Mouse (Mus musculus): ENCODE data around the gene Akr1a1. TPM values are rescaled to one million over a fixed set of nuclear protein-coding genes. Genes with fewer than 3 reads are reported as not detected.

The Akr1a1 gene
- polyA plus RNA-seq, 1 experiment, result 597 TPM

DNA sequence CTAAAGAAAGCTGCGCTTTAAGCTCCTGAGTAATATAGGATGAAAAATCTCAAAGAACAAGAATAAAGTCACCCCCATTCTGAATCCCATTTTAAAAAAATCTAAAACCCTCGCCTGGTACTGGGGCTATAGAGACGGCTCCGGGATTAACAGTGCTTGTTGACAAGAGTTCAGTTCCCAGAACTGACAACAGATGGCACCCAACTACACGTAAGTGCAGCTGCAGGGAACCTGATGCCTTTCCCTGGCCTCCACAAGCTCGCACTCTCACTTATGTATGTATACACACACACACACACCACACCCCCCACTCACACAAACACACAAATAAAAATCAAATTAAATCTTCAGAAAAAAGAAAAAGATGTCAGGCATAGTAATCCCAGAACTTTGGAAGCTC, 7.2 kb downstream of the Akr1a1 start:
- Histone ChIP-seq H3K4me1 (ENCODE audit: control insufficient read depth, insufficient read depth, low read length) (peaks cover 12% of the 10 kb centered on the region), H3K27ac (ENCODE audit: insufficient read depth, low read length) (no peak overlapping the region), H3K4me3 (ENCODE audit: insufficient read depth, low read length) (no peak overlapping the region)
- TF ChIP-seq POLR2A (IDR thresholded peaks at IDR 0.05; ENCODE audit: low read depth, low read length) (no peak), CTCF (IDR thresholded peaks at IDR 0.05; ENCODE audit: borderline replicate concordance, insufficient read depth, low read length) (peak; percentile 53; the same call in 1 of the 2 replicates)

GRCm38 (mm10) chr4:116642071-116642470, 9.4 kb downstream of the Akr1a1 start:
- no peak overlapping the region for H3K4me3 ChIP-seq (ENCODE audit: insufficient read depth, low read length)
- H3K4me1 ChIP-seq (ENCODE audit: control insufficient read depth, insufficient read depth, low read length), result peaks cover 4% of the 10 kb centered on the region
- no peak overlapping the region for H3K27ac ChIP-seq (ENCODE audit: insufficient read depth, low read length)
- no peak for TF ChIP-seq CTCF (IDR thresholded peaks at IDR 0.05; ENCODE audit: borderline replicate concordance, insufficient read depth, low read length)
- no peak for TF ChIP-seq POLR2A (IDR thresholded peaks at IDR 0.05; ENCODE audit: low read depth, low read length)

GRCm38 (mm10) chr4:116638821-116639220, 12.7 kb downstream of the Akr1a1 start:
- TF ChIP-seq CTCF (IDR thresholded peaks at IDR 0.05; ENCODE audit: borderline replicate concordance, insufficient read depth, low read length) (no peak), POLR2A (IDR thresholded peaks at IDR 0.05; ENCODE audit: low read depth, low read length) (no peak)
- no peaks in the 10 kb centered on the region for H3K4me1 ChIP-seq (ENCODE audit: control insufficient read depth, insufficient read depth, low read length)
- no peak overlapping the region for H3K4me3 ChIP-seq (ENCODE audit: insufficient read depth, low read length)
- no peak overlapping the region for H3K27ac ChIP-seq (ENCODE audit: insufficient read depth, low read length)

DNA sequence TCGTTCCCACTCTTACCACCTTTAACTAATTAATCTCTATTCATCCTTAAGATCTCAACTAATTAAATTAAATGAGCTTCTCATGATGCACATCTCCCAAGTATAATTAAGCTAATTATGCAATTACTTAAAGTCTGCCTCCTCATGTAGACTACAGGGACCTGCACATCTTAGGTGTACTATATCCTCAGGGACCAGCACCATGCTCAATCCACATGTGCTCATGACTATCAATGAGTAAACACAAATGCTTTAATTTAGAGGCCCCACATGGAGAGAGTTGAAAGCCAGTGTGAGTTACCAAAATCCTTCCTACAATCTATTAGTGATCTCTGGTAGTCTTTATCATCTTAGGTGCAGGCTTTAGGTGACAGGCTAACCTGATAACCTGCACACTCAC, 16.3 kb downstream of the Akr1a1 start:
- Histone ChIP-seq H3K27ac (ENCODE audit: insufficient read depth, low read length) (no peak overlapping the region), H3K4me3 (ENCODE audit: insufficient read depth, low read length) (no peak overlapping the region), H3K4me1 (ENCODE audit: control insufficient read depth, insufficient read depth, low read length) (no peaks in the 10 kb centered on the region)
- TF ChIP-seq POLR2A (IDR thresholded peaks at IDR 0.05; ENCODE audit: low read depth, low read length), result no peak
- TF ChIP-seq CTCF (IDR thresholded peaks at IDR 0.05; ENCODE audit: borderline replicate concordance, insufficient read depth, low read length), result no peak

- H3K4me3 ChIP-seq (ENCODE audit: insufficient read depth, low read length), result peak within 1 kb of the TSS; percentile 85
- TF ChIP-seq CTCF (IDR thresholded peaks at IDR 0.05; ENCODE audit: borderline replicate concordance, insufficient read depth, low read length), result no peak
- no peak for TF ChIP-seq POLR2A (IDR thresholded peaks at IDR 0.05; ENCODE audit: low read depth, low read length)
- no peaks in the 10 kb centered on the region for H3K4me1 ChIP-seq (ENCODE audit: control insufficient read depth, insufficient read depth, low read length)
- peak within 1 kb of the TSS; percentile 59; the same call in 1 of the 2 replicates for H3K27ac ChIP-seq (ENCODE audit: insufficient read depth, low read length)
These were observed 23.5 kb downstream of the Akr1a1 start, which contains the start of gene Nasp for GRCm38 (mm10) chr4:116627722-116628662. TSS of gene Nasp (minus strand) at chr4:116627941.

DNA sequence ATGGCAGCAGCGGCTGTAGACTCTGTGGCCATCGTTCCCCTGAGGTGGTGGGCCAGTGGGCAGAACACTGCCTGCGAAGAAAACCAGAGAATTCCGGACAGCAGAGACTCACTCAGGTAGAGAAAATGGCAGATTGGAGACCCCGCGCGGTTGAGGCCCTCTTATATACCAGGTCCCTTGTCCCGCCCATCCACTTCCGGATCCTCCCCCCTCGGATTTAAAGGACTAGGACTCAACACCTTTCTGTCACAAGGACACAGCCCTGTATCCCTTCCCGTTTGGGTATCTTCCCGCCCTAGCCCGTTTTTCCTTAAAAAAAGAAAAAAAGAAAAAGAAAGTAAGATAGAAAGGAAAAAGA, 24.1 kb downstream of the Akr1a1 start:
- TF ChIP-seq POLR2A (IDR thresholded peaks at IDR 0.05; ENCODE audit: low read depth, low read length), result peak; percentile 98
- TF ChIP-seq CTCF (IDR thresholded peaks at IDR 0.05; ENCODE audit: borderline replicate concordance, insufficient read depth, low read length), result no peak

DNA sequence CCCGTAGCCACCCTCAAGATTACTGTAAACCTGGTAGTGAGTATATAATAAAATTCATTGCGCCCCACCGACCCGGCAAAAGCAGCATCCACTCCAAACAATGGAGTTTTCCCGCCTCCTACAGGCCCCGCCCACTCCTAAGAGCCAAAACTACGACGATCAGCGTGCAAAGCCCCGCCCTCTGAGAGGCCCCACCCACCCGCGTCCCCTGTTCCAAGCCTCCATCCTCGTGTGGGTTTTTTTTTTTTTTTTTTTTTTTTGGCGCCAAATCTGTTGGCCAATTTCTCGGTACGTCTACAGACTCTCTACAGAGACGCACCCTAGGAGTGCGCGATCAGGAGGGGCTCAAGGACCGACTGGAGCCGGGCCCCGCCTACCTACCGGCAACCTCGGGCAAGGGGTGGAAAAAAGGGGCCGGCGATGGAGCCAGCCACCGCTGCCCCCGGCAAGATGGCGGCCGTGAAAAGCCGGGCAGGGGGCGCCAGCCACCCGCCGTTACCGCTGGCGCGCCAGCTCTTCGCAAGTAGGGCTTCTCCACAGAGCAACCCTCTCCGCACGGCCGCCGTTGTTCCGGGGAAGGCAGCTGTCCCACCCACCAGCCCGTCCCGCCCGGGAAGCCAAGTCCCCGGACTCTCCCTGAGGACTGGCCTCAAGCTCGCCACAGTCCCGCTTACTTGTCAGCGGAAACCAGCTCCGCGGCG, 24.7 kb downstream of the Akr1a1 start:
- peak overlapping the region; percentile 59; the same call in 1 of the 2 replicates for H3K27ac ChIP-seq (ENCODE audit: insufficient read depth, low read length)
- H3K4me1 ChIP-seq (ENCODE audit: control insufficient read depth, insufficient read depth, low read length), result no peaks in the 10 kb centered on the region
- TF ChIP-seq POLR2A (IDR thresholded peaks at IDR 0.05; ENCODE audit: low read depth, low read length) (no peak), CTCF (IDR thresholded peaks at IDR 0.05; ENCODE audit: borderline replicate concordance, insufficient read depth, low read length) (no peak)
- H3K4me3 ChIP-seq (ENCODE audit: insufficient read depth, low read length), result peak overlapping the region; percentile 85

More for the DNA sequence above, 24.1 kb downstream of the Akr1a1 start:
- peak overlapping the region; percentile 59; the same call in 1 of the 2 replicates for H3K27ac ChIP-seq (ENCODE audit: insufficient read depth, low read length)
- no peaks in the 10 kb centered on the region for H3K4me1 ChIP-seq (ENCODE audit: control insufficient read depth, insufficient read depth, low read length)
- H3K4me3 ChIP-seq (ENCODE audit: insufficient read depth, low read length), result peak overlapping the region; percentile 85

DNA sequence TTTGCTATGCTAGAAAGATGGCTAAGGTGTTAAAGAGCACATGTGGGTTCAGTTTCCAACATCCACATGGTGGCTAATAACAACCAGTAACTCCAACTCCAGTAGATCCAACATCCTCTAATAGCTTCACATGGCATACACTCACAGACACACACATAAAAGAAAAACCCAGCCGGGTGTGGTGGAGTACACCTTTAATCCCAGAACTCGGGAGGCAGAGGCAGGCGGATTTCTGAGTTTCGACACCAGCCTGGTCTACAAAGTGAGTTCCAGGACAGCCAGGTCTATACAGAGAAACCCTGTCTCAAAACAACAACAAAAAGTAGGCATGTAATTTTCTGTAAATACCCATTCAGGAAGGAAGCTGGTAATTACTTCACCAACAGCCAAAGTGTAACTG, 26.6 kb downstream of the Akr1a1 start:
- no peak overlapping the region for H3K4me3 ChIP-seq (ENCODE audit: insufficient read depth, low read length)

GRCm38 (mm10) chr4:116615237-116615636, 36.2 kb downstream of the Akr1a1 start:
- no peak overlapping the region for H3K4me3 ChIP-seq (ENCODE audit: insufficient read depth, low read length)
- H3K4me1 ChIP-seq (ENCODE audit: control insufficient read depth, insufficient read depth, low read length), result no peaks in the 10 kb centered on the region
- no peak overlapping the region for H3K27ac ChIP-seq (ENCODE audit: insufficient read depth, low read length)
- TF ChIP-seq POLR2A (IDR thresholded peaks at IDR 0.05; ENCODE audit: low read depth, low read length) (no peak), CTCF (IDR thresholded peaks at IDR 0.05; ENCODE audit: borderline replicate concordance, insufficient read depth, low read length) (no peak)

More for the DNA sequence above, 26.6 kb downstream of the Akr1a1 start:
- Histone ChIP-seq H3K27ac (ENCODE audit: insufficient read depth, low read length) (no peak overlapping the region), H3K4me1 (ENCODE audit: control insufficient read depth, insufficient read depth, low read length) (no peaks in the 10 kb centered on the region)
- TF ChIP-seq CTCF (IDR thresholded peaks at IDR 0.05; ENCODE audit: borderline replicate concordance, insufficient read depth, low read length) (no peak), POLR2A (IDR thresholded peaks at IDR 0.05; ENCODE audit: low read depth, low read length) (no peak)
